Mouse (Mus musculus) kidney, adult 2 months (tissue): Measurements from ENCODE around the gene Snx29.

Experiments
- CTCF ChIP-seq: fragments of 200-500 bp; conservative IDR thresholded peaks from 2 replicates; pipeline ENCODE4 v1.5.1; 2011; ENCODE audit warnings: low read depth, mild to moderate bottlenecking, control low read depth, low read length, moderate library complexity, mixed read lengths; ENCODE audit not compliant: insufficient read depth, insufficient read length
- POLR2A ChIP-seq: fragments of 200-500 bp; IDR thresholded peaks from one replicate; pipeline ENCODE4 v1.6.1; 2011; ENCODE audit warnings: low read depth, low read length, control low read depth

DNA sequence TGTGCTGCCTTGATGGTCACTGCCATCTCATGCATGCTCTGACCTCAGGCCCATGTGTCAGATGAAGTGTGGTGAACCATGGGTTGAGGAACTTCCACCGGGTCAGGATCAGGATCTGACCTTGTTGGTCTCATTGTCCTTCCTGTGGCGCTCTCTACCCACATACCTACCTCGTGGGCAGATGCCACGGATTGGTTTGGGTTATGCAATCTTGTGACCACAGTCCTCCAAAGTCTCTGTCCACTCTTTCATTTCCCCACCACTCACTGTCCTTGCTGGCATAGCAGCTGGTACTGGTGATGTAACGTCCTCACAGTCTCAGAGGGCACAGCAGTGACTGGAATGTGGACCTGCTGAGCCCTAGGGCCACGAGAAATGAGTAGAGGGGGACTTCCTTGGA, 343.2 kb downstream of the Snx29 start:
- TF ChIP-seq CTCF (no peak), POLR2A (no peak)
